Mouse (Mus musculus) heart, adult 18-20 months (tissue): ENCODE data around the gene Fam155a. TPM values are rescaled to one million over a fixed set of nuclear protein-coding genes. Genes with fewer than 3 reads are reported as not detected.

ENCODE experiments used
- DNase-seq, 2 experiments: peaks; one replicate each; pipeline ENCODE4 v3.0.0; 2021 to 2022; ENCODE audit warnings: mixed read lengths in 1 of 2
- total RNA-seq, 2 experiments: library from RNA; stranded (reverse); gene quantifications; 2 replicates each; pipeline ENCODE4 v1.2.3; 2021

The Fam155a gene
- total RNA-seq, 2 experiments from 2014 or later: not detected

DNA sequence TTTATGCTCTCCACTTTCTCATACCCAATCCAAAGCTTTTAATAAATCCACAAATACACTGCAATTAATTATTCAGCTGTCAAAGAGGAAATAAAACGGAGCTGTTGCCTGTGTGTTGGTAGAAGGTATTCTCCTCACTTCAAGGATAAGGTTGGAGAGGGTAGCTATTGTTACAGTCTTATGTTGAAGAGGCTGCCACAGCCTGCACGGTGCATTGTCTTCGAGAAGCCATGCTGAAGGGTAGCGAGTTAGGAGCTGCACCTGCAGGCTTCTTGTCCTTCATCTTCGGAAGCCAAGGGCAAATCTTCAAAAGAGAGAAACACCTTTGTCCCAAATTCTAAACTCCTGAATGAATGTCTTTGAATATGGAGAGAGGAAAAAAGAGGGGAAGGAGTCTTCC lies 288.4 kb downstream of the Fam155a start:
- no peak for DNase-seq

DNA sequence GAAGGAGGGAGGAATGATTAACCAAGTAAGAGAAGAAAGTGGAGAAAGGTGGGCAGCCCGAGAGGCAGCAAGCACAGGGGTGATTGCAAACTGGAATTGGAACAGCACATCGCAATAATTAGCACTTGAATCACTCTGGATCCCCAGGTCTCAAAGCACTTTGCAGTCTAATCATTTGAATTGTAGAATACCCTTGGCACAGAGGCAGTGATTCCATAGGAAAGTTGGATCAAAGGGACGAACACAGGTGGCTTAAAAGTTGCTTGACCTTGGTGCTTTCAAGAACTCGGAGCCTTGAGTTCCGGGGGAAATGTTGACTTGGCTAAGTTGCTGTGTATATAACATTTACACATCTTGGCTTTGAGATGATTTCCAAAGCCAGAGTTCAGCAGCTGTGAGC lies 299.7 kb downstream of the Fam155a start:
- no peak for DNase-seq

DNA sequence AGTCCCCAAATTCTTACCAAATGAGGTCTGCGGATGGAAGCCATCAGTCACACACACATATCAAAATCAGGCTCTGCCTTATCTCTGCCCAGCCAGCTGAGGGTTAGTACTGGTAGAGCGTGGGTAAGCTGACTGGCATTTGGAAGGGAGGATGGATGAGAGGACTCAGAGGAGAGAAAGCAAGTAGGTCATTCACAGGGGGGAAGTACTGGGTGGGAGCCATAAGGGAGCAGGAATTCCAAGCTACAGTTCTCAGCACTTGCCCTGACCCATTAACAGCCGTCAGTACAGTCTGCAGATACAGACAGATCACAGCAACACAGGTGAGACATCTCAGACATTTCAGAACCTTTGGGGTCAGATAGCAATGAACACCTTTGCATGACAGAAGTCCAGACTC lies 300.8 kb downstream of the Fam155a start:
- no peak for DNase-seq

DNA sequence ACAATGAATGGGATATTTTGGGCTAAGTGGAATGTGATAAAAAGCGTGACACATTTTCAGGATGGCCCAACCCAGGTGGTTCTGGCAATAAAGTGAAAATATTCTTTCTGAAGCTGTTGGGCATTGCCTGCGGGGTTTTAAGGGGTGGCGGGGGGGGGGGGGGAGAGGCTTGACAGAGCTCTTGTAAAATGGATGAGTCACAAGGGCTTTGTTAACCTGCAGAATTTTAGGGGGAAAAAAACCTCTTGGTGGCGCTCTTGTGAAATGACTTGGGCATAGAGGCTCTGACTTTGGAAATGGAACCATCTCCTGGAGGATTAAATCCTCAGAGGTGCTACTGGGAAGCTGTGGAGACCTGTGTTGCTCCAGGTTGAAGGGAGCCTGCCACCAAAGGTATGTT lies 309.9 kb downstream of the Fam155a start:
- no peak for DNase-seq

DNA sequence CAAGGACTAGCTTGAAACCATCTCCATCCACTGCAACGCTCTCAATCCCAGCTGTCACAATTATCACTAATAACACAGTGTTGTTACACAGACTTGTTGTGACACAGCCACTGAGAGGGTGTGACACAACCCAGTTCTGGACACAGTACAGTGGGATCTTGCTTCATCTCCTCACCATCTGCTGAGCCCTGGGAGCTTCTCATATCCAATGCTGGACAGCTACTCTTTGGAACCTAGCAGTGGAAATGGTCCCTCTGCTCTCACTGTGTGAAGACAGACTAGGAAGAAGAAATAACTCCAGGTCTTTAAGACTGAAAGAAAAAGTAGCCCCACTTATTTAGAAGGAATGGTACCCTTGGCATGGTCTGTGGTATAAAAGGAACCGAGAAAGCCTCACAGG lies 310.3 kb downstream of the Fam155a start:
- no peak for DNase-seq

DNA sequence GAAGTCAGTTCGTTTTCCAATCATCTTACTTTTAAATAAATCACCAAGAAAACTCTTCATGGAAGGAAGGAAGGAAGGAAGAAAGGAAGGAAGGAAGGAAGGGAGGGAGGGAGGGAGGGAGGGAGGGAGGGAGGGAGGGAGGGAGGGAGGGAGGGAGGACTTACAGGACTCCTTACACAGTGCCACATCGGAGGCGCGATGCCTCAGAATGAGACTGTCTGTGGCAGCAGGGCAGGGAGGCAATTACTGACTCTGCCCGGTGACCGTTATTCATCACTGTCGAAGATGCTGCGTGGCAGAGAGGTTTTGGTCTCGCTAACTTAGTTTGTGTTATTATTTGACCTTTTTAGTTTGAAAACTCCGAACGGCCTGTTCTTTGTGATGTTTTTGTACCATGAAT lies 312.3 kb downstream of the Fam155a start:
- DNase-seq: no peak

DNA sequence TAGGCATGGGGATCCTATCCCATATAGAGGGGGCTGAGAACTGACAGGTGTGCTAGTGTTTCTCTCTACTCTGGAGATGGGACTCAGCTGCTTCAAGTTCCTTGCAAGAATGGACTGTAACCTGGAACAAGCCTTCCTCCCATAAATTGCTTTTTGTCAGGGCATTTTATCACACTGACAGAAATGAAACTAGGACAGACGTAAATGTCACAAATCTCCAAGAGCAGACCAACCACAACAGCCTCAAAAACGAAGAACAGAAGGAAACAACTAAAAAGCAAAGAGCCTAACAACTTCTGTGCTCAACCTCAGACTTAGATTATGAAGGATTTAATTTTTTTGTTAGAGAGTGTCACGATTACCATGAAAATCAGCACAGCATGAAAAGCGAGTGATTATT lies 315.8 kb downstream of the Fam155a start:
- no peak for DNase-seq

DNA sequence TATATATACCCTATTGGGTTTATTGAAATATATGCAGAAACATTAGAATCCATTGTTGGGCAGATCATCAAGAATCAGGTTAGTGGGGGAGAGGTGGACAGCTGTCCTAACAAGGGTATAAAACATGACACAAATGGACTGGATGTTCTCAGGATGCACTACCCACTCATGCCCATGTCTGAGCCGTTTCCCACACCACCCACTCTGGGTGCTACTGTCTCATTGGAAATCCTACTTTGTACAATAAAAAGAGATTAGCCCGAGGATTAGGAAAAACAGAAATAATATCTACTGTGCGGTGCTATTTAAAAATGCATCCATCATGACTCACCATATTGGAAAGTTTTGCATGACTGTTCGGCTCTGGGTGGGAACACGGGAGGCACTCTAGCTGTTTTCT lies 317.2 kb downstream of the Fam155a start:
- DNase-seq: no peak

DNA sequence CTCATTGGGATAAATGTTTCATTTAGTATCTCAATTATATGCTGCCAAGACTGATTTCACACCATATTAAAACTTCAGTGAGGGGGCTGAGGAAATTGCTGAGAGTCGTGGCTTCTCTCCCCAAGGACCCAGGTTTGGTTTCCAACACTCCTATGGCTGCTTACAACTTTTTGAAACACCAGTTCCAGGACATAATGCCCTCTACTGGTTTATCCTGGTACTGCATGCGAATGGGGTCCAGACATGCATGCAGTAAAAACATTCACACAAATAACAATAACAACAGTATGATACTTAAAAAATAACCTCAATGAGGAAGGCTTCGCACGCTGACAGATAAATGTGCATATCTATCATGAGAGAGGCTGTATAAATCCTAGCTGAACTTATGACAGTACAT lies 319.4 kb downstream of the Fam155a start:
- DNase-seq: peak in 1 of 2 experiments; percentile 3

DNA sequence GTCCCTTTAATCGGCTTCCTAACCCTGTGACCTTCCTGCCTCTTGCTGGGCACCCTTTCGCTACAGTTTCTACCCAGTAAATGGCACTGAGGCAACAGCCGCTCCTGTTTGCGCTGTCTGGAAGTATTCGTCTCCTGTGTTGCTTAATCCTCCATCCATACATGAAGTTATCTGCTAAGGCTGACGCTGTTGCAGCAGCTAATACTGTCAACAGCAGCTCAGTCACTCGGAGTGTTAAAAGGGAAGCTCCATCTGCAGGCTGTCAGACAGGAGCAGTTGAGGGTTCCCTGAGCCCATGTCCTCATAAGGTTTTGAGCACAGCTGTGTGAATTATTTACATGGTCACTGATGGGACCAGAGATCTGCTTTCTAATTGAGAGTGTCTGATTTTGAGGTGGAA lies 322.3 kb downstream of the Fam155a start:
- no peak for DNase-seq

DNA sequence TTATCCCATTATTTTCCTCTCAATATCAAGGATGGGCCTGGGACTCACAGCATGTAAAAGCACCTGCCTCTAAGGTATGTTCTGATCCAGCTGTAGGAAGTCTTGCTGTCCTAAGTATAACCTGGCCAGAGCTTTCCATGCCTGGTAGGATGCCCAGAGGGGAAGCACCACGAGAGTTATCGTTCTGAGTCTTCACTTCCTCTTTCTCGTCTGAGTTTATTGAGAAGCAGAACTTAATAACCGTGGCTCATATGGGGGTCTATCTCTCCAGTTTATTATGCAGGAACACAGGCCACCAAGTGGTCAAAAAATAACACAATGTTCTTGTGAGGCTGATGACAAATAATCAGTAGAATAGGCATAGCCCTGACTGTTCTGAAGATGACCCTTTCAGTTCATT lies 333.1 kb downstream of the Fam155a start:
- DNase-seq: no peak

DNA sequence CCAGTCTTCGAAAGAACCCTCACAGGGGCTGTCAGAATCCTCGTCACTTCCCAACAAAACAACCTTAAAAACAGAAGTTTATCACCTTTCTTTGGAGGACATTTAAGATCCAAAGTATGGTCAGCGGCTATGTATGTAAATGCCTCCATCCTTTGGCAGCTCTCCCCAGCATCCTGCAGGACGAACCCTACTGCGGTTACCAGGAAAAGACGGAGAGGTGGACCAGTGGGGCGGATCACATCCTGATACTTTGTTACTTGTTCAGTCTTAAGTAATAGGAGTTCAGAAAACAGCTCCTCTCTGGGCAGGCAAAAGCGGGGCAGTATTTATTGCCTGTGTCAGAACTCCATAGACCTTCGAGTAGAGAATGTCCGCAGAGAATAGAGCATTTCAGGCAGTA lies 335.5 kb downstream of the Fam155a start:
- no peak for DNase-seq

DNA sequence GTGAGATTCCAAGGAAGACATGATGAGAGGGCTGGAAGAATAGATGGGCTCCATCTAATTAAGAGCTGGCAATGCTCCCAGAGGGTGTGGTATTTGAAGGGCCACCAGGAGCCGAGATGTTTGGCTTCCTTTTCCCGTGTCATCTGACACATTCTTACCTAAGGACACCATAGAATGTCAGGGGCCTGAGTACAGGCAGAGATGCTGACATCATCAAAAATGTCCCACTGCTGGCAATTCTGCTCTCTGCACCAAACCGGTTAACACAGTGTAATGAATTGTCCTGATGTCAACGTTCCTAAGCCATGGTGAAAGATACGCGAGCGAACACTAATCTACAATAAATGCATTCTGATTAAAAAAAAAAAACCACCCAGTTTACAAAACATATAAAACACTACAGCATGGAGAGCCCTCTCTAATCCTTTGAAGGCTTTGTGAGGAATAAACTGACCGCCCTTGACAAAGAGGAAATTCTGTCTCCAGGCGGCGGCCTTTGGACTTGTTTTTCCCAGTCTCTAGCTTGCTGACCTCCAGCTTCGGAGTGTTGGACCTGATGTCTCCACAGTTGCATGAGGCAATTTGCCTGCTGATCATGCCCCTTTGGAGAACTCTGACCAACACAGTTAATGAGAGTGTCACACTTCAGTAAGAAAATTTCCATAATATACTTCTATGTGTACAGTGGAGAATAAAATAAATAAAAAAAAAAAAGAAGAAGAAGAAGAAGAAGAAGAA lies 338.2 kb downstream of the Fam155a start:
- DNase-seq: no peak

DNA sequence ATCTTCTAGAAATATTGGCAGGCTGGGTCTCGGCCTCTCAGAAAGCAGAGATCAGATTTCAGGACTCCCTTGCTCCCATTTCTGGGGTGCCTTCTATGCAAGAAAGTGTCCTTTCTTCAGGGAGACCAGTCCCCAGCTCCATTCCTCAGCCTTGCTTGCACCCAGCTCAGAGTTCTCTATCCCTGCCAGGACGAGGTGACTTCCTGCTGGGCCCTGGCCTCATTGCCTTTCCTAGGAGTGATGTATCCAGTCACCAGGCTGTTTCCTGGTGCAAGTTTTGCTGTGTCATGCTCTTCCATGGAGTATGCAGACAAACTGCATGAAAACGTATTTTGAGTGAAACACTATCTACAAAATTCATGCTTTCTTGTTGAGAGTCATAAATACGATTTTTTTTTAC lies 342.1 kb downstream of the Fam155a start:
- DNase-seq: no peak

DNA sequence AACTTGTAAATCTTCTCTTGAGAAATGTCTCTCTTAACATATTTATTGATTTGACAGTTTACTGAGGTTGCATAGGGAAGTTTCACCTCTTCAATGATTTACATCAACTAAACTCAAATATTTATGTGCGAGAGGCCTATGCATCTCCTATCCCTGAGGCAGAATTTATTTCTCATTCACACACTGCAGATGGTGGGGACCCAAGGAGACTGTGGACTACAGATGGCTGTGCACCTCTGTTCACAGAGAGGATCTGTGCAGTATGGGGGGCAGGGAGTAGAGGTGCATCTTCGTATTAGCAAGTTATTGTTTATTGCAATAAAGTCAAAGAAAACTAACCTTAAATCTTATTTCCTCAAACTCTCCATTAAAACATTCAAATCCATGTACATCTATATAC lies 346.9 kb downstream of the Fam155a start:
- DNase-seq: no peak

DNA sequence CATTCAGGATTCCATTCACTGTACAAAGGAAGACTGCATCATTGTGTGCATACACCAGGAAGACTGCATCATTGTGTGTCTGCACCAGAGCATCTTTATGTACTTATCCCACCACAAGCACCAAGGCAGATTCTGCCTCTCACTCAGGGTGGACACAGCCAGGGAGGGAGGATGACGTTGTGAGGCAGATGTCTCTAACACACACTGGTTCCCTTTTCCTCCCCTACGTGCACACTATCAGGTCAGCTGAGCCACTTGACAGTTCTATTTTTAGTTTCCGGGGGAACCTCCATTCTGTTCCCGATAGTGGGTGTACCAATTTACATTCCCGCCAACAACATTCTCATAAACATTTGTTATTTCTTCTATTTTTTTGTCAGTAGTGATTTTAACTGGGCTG lies 347.4 kb downstream of the Fam155a start:
- no peak for DNase-seq

DNA sequence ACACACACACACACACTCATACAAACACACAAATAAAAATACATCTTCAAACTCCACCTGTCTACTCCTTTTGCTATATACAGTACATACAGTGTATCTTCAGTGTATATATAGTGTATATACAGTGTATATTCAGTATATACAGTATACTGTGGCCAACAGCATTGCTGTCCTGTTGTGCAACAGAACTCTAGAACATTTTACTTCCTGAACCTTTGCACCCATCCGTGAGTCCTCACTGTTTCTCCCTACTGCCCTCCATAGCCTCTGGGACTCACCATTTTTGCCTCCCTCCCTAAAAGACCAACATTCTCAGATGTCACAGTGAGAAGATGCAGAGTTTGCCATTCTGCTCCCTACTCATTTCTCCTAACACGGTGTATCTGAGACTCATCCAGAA lies 347.8 kb downstream of the Fam155a start:
- no peak for DNase-seq

DNA sequence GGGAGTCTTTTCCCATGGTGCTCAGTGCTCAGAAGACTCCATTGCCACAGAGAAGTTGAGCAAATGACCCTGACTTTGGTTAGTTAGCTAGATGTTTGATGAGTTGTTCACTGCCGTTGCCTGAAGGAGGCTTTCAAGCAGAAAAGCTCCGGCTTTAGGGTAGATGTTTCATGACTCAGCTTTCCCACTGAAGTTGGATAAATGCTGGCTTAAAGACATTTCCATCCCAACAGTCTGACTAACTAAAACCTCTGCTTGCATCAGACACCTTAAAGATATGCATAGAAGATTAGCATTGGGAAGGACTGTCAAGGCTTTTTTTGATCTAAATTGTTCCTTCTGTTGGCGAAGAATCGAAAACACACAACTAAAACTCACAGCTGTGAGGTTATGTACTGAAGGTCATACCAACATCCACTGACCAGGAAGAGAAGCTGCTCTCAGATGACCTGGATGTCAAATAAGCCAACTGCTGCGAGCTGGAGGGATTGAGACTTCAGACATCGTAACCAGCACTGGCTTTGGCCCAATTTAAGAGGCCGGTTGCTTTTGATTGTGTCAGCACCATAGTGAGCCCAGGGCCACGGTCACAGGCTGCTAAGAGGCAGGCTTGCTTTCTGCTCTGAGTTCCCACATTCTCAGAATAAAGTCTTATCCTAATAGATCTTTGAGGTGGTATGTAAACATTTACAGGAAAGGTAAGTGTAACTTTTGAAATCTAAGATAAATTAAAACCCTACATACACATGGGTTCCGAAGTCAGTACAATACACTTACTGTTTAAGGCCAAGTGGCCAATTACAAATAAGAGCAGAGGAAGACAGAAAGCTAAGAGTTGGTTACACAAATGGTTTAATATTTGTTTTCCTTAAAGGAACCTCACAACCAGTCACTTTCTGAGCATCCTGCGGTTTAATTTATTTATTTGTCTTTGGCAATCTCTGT lies 351.8 kb downstream of the Fam155a start:
- no peak for DNase-seq

DNA sequence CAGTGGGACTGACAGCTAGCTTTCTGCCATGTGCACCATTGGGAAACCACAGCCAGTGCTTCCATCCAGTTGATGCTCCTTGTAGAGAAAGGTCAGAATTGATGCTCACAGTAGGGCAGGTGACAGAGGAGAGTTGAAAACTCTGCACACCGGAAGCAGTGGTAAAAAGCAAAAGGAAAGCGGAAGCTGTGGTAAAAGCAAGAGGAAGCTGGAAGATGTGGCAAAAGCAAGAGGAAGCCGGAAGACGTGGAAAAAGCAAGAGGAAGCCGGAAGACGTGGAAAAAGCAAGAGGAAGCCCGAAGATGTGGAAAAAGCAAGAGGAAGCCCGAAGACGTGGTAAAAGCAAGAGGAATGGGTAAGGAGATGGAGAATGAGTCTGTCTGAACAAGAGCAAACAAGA lies 354.8 kb downstream of the Fam155a start:
- DNase-seq: no peak

DNA sequence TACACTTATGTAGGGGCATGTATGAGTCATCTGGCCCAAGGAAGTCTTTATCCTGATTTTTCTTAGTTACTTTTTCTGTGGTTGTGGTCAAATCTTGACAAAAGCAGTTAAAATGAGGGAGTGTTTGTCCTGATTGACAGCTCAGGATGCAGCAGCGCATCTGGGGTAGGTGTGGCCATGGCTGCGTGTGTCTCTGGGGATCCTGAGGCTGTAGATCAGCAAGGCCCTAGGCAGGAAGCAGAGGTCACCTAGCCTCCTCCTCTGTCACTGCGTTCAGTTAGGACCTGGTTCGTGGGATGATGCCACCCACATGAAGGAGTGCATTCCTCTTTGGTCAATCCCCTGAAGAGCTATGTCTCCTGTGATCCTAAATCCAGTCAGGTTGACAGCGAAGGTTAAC lies 362.5 kb downstream of the Fam155a start:
- DNase-seq: no peak

DNA sequence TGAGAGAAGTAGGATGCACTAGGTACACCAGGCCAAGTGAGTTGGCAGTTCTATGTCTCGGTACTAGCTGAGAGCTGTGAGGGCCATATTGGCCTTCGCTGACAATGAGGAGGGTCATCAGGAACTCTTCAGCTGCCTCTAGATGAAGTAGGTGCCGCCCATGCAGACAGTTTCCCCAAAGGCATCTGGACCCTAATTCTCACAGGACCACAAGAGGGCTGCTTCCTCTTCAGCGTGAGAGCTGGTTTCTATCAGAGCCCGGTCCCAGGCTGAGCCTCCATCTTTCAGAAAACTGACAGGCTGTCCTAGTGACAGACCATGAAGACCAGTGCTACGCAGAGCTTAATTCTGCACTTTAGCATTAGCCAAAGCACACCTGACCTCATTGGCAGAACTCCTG lies 364.8 kb downstream of the Fam155a start:
- no peak for DNase-seq

DNA sequence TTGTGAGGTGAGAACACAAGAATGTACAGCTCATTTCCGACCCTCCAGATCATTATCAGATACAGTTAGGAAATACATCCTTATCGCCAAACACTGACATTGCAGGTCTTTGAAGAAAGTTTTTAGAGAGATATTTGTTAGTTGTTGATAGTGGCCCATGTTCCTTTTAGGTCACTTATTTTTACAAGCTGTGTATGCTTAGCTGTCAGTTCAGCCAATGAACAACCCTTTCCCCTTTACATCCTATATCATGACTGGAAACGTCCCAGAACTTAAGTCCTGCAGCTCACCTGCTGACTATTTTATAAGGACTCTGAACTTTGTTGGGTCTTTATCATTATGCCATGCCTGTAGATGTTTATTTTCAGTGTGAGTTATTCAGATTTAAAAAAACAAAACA lies 366.3 kb downstream of the Fam155a start:
- DNase-seq: no peak

DNA sequence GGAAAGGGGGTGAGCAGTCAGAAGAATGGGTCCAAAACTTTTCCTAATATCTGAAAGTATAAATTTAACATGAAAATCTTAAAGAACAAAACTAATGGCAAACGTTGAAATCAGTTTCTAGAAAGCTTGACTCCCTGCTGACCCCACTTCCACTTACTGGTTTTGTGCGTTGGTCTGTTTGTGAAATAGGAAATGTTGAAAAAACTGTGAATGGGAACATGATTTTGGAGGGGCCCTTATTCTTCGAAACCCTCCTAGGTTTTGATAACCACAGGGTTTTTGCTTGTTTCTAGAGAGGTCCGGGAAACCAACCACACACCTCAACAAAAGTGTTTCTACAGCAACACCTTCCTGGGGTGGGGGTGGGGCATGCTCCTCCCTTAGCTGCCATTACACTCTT lies 368.6 kb downstream of the Fam155a start:
- no peak for DNase-seq
